Mouse (Mus musculus): ENCODE results near the gene Parvb.

Gene Parvb

DNA sequence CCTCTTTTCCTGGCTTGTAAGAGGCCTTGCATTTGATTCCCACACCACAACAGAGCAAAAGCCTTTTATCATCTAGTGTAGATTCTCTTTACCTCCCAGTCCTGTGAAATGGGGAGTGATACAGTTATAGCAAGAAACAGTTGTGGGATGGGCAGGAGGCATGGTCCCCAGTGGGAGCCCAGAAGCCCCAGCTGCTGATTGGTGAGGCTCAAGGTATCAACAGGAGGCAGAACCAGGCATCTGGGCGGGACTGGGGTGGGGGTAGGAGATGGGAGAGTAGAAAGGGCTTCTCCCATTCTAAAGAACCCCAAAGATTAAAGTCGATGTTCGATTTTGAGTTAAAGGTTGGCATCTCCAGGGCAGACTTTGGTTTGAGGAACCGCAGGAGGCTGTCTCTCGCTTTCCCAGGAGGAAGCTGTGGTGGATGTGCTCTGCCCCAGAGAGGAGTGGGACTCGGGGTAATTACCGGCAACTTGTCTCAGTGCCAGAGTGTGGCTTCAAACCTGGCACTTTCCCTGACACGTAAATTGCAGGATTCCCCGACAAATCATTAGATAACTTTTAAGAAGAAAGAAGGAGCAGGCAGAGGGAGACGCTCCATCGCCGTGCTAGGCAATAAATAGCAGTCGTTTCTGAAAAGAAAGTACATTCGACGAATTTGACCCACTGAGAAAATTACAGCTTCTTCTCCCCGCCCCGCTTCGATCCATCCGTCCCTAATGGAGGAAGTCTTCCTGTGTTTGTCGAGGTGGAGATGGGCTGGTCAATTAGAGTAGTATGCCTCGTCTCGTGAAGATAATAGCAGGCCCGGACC, 13.7 kb upstream of the Parvb start:
- no peak for DNase-seq (ENCODE audit: low read depth)

DNA sequence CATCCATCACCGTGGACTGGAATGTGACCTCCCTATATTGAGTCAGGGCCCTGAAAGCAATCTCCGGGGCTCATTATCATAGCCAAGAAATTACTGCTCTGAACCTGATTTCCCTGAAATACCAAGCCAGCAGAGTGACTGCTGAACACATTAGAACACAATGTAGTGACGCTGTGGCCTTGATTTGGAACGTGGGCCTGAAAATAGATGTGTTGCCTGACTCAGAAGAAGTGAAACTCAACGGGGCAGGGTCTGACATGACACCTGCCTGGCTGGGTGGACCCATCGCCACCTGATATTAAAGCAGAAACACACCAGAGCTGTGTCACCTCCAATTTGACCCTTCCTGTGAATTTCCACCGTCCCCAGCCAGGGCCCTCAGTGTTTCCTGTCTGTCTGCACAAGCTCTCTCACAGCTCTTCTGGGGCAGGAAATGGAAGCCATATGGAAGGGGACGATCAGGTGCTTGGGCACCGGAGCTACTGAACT, 13.0 kb upstream of the Parvb start:
- DNase-seq (ENCODE audit: low read depth) = peak; percentile 62

DNA sequence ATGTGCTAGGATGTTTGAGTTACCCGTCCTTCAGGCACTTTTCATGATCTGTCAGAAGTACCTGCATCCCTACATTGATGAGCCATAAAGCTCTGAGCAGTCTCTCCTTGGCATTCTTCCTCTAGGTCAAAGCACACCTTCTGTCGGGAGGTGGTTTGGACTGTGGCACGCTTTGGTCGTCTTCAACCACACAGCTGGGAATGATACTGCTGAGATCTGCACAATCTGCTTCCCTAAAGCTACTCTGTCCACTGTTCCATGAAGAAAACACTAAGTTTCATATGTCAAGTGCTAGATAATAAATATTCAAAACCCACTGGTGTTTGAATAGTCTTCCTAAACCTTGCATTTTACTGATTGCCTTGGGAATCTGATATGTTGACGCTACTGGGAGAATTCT, 10.3 kb upstream of the Parvb start:
- DNase-seq (ENCODE audit: low read depth) = no peak

DNA sequence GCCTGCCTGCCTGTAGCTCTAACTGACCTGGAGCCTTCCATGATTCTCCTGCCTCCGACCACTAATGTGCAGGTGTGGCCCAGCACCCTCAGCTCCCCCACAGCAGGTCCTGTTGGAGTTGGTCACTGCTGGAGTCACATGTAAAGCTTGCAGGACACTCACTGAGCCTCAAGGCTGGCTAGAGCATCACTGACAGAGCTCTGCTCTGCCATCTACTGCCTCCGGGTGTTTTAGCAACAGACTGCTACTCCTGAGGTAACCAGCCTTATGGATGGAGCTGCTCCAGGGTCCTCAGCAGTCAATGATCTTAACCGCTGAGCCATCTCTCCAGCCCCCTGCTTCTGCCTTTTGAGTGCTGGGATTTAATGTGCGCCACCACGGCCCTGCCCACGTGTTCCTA, 8.4 kb upstream of the Parvb start:
- DNase-seq (ENCODE audit: low read depth) = peak; percentile 41

DNA sequence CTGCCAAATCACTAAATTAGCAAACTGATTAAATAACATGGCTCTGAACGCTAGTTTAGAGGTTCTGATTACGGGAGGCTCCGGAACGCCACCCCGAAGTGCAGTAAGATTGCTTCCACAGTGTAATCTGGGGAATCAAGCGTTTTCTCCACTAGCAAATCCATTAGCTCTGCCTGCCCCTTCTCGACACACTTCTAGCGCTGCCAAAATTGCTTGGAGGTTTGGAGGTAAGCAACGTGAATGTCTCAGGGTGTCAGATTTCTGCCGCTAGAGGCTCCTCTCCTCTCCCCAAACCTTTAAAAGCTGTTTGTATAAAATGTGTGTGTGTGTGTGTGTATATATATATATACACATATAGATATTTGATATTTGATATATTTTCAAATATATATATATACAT, 7.1 kb upstream of the Parvb start:
- DNase-seq (ENCODE audit: low read depth) = no peak

DNA sequence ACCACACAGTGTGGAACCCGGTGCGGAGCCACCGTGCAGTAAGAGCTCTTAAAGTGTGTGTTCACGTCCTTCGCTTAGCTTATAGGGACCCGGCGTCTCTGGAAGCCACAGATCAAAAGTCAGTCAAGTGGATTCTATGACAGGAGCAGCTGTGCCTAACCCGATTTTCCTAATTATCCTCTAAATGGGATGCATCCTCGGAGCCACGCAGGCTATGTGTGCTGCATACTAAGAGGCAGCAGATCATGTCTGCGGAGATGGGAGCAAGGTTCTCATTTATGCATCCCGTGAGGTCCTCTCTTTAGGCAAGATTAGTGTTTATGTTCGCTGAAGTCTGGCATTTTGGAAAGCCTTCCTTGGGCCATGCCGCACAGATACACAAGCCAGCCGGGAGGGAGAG, 4.9 kb upstream of the Parvb start:
- DNase-seq (ENCODE audit: low read depth) = no peak

DNA sequence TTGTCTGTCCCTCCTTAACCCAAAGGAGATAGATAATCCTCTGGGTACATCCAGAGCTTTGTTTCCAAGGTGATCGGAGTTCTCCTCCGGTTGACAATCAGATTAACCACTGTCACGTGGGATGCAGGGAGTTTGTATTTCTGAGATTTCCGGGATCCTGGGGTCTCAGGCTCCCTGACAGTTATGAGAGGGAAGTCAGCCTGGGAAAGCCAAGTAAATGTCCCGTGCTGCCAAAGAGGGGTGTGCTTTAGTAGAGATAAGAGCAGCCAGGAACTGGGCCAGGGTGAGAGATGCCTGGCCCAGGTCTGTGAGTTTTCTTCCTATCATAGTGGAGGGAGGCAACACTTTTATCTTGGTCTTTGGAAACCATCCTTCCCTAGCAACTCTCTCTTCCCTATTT, 1.2 kb upstream of the Parvb start:
- DNase-seq (ENCODE audit: low read depth) = no peak

DNA sequence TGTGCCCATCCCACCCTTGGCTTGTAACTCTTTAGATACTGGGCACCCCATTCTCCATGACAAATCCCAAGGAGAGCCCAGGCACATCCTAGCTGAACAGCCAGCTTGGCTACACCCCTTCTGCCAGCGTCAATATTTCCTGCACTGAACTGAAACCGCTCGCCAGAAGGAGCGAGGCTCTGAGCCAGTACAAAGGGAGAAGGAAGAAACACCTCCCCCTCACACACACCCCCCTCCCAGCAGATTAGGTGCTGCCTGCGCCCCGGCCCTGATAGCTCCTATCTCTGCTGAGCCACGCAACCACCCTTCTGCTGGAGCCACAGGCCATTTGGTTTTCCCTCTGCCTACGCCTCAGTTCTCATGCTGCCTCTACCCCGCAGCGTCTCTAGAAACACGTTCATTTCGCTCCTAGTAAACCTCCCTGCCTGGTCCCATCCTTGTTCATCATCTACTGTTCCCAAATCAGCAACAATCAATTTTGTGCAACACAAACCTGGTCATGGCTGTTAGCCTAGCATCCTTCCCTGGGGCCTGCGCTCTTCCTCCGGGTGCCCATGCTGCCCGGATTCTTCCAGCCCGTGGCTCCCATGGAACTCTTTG, 630 bp upstream of the Parvb start:
- DNase-seq (ENCODE audit: low read depth) = peak; percentile 16

DNA sequence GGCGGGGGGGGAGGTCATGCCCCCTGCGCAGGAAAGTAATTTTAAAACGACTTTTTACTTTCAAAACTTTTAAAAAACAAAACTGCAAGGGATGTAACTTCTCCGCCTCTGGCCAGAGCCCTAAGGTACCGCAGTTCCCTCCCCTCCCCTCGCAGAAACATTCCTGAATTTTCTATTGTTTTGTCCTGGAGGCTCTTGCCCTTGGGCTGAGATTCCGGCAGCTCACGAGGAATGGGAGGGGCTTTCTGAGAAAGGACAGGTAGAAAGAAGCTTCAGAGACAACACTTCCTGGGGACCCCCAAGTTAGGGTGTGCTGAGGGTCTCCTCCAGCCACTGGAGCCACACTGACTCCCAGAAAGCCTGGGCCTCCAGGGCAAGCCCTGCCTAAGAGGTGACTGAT, 766 bp downstream of the Parvb start:
- DNase-seq (ENCODE audit: low read depth) = no peak

DNA sequence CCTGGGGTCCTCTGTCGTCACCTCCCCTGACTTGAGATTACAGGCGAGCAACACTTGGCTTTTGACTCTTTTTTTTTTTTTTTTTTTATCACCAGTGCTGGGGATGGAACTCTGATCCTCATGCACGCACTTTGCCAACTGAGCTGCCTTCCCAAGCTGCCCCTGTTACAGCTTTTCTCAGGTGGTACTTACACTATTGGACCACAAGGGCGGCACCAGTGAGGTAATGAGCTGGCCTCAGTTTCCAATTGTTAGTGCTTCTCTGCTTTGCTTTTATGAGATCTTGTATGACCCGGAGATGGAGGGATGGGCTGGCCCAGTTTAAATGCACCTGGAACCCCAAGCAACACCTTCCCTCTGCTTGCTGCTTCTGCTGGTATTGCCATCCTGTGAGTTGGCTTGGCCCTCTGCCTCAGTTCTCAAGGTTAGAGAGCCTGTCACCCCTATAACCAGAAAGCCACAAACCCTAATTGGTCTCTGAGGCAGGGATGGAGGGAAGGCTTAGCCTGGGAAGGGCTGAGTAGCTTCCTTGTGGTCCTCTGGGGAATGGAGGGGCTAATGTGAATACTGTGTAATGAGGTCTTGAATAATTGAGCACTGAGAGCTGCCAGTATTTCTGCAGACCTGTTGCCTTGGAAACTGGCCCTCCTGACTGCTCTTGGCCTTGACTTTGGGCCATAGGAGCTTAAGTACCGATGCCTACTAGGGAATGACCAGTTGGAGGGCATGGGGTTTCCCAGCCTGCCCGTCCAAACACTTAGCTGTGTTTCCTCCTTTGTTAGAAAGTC, 3.1 kb downstream of the Parvb start:
- DNase-seq (ENCODE audit: low read depth) = peak; percentile 65

DNA sequence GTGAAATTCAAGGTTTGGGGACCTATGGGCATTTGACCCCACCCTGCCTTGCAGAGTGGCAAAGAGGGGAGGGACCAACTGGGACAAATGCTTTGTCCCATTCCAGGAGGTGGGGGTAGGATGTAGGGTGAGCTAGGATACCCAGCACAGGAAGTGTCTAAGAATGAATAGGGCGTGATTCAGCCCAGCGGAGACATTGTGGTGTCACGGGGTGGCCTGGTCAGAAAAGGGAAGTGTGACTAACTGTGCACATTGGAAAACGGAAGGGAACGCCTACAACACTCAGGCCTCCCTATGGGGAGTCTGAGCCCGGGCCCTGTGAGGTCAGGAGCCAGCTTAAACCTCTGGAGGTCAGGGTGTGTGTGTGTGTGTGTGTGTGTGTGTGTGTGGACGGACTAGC, 3.8 kb downstream of the Parvb start:
- DNase-seq (ENCODE audit: low read depth) = peak; percentile 97

DNA sequence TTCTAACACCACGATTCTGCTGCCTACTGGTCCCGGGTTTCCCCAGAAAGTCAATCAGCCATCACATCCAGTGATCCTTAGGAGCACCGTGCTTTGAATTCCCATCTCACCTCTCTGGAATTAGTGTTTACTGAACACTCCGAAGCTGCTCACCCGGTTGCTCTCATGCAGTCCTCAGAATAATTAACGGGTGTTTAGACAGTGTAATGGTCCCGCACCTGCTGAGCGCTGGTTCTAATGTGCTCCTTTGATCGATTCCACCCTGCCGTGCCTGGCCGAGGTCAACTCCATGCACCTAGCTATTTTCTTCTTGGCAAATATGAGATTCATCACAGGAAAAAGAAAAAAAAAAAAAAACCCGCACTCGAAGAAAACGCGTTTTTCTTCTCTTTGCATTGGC, 6.7 kb downstream of the Parvb start:
- no peak for DNase-seq (ENCODE audit: low read depth)

DNA sequence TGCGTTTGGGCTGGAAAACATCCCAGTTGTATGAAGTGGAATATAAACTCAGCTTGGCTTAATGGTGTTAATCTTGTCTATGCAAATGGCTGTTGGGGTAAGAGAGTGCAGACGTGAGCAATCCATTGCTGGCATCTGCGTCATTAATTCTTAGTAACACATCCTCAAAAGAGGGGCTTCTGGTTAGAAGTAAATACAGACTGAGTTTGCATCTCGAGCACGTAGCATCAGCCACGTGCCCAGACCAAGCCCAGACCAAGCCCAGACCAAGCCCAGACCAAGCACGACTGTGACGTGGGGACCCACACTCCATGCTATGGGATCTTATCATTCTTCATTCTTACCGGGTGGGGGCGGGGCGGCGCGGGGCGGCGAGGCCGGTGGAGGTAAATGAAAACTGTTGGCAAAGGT, 7.2 kb downstream of the Parvb start:
- no peak for DNase-seq (ENCODE audit: low read depth)

DNA sequence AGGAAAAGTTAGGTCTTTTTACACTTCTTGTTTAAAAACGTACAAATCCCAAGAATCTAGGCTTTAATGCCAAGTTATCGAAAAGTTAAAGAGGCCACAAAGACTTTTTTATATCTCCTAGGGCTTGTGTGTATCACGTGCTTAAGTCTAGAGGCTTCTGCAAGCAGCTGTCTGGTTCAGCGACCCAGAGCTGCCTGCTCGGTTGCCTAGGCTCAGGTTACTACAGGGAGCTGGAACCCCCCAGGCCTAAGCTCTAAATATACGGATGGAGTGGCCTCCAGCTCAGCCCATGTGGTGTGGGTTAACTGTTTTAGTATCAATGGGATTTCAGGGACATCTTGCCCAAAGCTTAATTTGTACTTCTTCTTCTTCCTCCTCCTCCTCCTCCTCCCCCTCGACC, 9.7 kb downstream of the Parvb start:
- no peak for DNase-seq (ENCODE audit: low read depth)

DNA sequence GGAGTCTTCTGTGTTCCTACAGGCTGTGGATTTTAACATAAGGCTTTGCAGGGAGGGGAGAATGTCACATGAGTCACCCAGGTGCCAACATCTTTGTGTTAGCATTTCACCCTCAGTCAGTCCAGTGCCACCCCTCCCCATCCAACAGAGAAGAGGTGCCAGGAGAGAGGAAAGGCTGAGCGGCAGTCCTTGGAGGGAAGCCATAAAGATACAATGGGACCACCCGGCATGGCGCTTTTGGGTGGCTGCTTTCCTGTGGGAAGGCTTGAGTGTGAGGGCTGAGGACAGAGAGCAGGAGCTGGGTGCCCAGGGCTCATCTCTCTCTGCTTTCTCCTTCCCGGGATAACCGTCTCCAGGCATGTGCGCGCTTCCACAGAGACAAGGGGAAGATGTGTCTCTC, 13.3 kb downstream of the Parvb start:
- DNase-seq (ENCODE audit: low read depth) = no peak

DNA sequence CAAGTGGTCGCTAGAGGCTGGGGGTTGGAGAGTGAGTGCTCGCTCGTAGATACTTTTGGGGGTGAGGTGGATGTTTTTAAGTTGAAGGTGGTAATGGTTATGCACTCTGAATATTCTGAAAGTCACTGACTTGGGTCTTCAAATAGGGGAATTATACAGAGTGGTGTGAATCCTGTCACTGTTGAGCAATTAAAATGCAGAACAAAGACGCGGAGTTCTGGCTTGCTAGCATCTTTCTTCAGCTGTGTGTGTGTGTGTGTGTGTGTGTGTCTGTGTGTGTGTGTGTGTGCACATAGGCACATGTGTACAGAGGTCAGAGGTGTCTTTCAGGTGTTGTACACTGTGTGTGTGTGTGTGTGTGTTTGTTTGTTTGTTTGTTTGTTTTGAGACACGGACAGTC, 14.4 kb downstream of the Parvb start:
- no peak for DNase-seq (ENCODE audit: low read depth)

DNA sequence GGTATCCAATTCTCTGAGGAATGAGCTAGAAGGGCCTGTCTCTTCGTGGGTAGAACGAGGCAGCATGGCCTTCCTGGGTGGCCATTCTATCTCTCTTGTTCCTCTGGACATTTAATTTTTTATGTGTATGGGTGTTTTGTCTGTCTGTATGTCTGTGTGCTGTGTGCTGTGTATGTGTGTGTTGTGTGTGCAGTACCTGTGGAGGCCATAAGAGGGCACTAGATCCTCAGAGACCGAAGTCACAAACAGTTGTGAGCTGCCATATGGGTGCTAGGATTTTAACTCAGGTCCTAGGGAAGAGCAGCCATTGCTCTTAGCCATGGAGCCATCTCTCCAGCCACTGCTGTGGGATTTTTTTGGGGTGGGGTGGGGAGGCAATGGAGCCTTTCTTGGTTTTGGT, 15.5 kb downstream of the Parvb start:
- no peak for DNase-seq (ENCODE audit: low read depth)

DNA sequence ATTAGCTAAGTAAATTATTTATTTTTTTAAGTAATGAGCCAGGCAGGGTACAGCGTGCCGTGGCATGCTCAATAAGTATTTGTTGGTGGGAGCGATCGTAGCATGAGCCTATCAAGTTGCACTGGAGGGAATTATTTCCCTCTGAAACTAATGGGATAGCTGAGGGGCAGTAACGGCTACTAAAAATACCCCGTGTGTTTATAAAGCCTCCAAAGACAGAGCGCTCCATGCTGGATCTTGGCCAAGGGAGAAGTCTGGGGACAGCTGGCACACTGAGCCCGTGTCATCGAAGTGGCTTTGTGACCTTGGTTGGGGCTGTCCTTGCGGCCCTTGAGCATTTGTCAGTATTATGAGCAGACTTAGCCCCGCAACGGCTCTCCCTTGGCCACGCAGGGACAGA, 19.4 kb downstream of the Parvb start:
- no peak for DNase-seq (ENCODE audit: low read depth)

DNA sequence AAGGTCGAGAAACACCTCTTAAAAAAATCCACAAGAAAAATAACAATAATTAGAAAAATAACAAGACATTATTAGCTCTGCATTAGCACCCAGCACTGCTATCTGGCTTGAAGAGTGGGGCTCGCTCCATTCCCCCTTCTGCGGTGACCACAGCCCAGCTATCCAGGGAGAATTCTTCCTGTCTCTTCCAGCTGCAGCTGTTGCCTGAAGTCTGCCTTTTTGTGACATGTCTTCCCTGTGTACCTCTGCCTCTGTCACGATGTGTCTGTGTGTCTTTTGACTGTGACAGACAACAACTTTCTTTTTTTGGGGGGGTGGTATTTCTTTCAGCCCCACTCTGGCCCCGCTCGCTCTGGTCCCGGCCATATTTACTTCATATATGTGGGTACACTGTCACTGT, 20.8 kb downstream of the Parvb start:
- no peak for DNase-seq (ENCODE audit: low read depth)

DNA sequence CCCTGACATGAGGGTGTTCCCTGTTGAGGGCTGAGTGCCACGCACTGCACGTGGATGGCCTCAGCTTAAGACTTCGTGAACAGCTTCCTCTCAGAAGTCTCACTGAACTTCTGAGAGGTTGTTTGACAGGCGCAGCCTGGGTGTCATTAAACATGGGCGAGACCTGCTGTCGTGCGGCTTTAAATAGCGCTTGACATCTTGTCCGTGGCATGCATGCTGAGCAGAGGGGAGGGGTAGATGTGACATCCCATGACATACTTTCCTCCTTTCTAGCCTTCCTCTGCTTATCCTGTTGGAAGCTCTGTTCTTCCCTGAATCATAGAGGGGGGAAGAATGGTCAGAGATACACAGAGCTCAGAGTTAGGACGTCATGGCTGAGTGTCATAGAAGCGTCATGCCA, 21.9 kb downstream of the Parvb start:
- no peak for DNase-seq (ENCODE audit: low read depth)

DNA sequence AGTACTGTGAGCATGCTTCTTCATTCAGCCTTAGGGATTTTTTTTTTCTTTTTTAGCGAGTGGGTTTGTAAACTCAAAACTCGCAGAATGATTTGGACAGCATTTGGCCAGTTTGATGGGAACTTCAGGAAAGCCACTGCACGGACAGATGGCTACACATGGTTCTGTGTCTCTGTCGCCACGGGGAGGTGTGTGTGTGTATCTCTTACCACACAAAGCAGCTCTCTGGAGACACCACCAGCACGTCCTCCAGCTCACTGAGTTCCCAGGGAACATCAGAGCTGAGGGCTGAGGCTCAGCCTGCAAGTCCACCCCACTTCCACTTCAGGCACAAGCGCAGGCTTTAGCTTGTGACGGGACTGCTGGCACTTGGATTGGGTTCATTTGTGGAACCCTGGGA, 22.5 kb downstream of the Parvb start:
- DNase-seq (ENCODE audit: low read depth) = no peak

DNA sequence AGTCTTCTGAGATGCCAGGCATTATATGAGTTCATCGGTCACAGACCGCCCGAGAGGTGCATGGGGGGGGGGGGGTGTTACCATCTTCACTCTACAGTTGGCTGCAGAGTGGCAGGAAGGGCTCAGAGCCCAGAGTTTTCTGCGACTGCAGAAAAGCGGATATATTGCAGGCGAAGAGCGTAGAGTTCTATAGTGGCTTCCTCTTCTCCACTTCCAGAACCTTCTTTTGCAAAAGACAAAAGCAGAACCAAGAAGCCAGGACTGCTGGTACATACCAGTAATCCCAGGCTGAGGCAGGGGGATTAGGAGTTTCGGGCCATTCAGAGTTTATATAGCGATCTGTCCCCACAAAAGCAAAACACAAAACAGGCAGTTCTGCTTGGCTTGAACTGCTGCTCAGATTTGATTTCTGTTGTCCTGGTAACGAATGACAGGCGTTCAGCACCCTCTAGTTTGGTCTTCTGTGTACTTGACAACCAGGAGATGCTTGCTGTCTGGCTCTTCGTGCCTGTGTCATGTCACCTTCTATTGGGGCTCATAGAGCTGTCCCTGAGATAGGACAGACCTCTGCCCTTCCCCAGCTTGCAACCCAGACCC, 24.5 kb downstream of the Parvb start:
- DNase-seq (ENCODE audit: low read depth) = no peak

DNA sequence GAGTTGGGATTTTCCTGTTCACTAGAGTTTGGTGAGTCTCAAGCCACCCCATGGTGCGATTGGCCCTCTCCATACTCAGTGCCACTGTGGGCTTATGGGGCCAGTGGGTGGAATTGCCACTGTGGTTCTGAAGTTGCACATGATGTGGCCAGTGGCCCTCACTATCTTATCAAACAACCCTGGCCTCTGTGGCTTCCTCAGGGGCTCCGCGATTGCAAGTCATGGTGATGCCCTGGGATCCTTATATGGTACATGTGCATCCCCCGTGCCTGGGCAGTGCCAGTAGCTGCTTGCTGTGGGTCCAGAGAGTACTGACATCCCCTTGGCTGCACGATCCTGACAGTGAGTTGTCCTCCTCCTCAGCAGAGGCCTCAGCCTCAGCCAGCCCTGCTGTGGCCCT, 25.0 kb downstream of the Parvb start:
- DNase-seq (ENCODE audit: low read depth) = peak; percentile 93
